Mouse (Mus musculus) neural tube, embryonic 15.5 days (tissue): ENCODE results near the gene 1700123L14Rik. TPM values are rescaled to one million over a fixed set of nuclear protein-coding genes. Genes with fewer than 3 reads are reported as not detected.

Experiments used
- polyA plus RNA-seq: library from polyadenylated mRNA; unstranded; fragments of >200 nt; fragmentation: Nextera tagmentation; extraction: Ambion mirVana; gene quantifications from 2 replicates; pipeline ENCODE4 v1.2.1, GENCODE M21; 2015

1700123L14Rik gene
- polyA plus RNA-seq, 1 experiment from 2014 or later = 0.17 TPM

Other genes starting within 250 kb of the 1700123L14Rik start
- 26.0 and 37.3 TPM in 2 replicates for gene Fam19a1, start 53.1 kb downstream of the 1700123L14Rik start, polyA plus RNA-seq